Mouse (Mus musculus): ENCODE results near the gene Cnpy2.

Cnpy2 gene

GRCm38 (mm10) chr10:128315578-128315977, 6.7 kb upstream of the Cnpy2 start:
- no peak for DNase-seq (ENCODE audit: low read depth)

GRCm38 (mm10) chr10:128321641-128322040, 618 bp upstream of the Cnpy2 start:
- DNase-seq (ENCODE audit: low read depth): no peak

GRCm38 (mm10) chr10:128323516-128323915, 1.3 kb downstream of the Cnpy2 start:
- peak; percentile 59 for DNase-seq (ENCODE audit: low read depth)

- no peak for DNase-seq (ENCODE audit: low read depth)
These were observed 4.6 kb downstream of the Cnpy2 start for GRCm38 (mm10) chr10:128326825-128327224.

- peak; percentile 53 for DNase-seq (ENCODE audit: low read depth)
These were observed 5.4 kb downstream of the Cnpy2 start for GRCm38 (mm10) chr10:128327610-128328009.

- peak; percentile 43 for DNase-seq (ENCODE audit: low read depth)
These were observed 10.3 kb downstream of the Cnpy2 start for GRCm38 (mm10) chr10:128332358-128333249.

- DNase-seq (ENCODE audit: low read depth): peak; percentile 87
These were observed 13.3 kb downstream of the Cnpy2 start for GRCm38 (mm10) chr10:128335582-128335981.

GRCm38 (mm10) chr10:128336195-128336594, 13.9 kb downstream of the Cnpy2 start:
- no peak for DNase-seq (ENCODE audit: low read depth)

- DNase-seq (ENCODE audit: low read depth): no peak
These were observed 14.3 kb downstream of the Cnpy2 start for GRCm38 (mm10) chr10:128336597-128336996.

GRCm38 (mm10) chr10:128337306-128338181, 15.3 kb downstream of the Cnpy2 start, which contains the start of gene Cs:
Gene Cs, plus strand, starts transcription at chr10:128337734.
- peak; percentile 99 for DNase-seq (ENCODE audit: low read depth)

- peak; percentile 79 for DNase-seq (ENCODE audit: low read depth)
These were observed 16.2 kb downstream of the Cnpy2 start for GRCm38 (mm10) chr10:128338415-128338814.

- DNase-seq (ENCODE audit: low read depth): no peak
These were observed 16.7 kb downstream of the Cnpy2 start for GRCm38 (mm10) chr10:128338948-128339347.

- DNase-seq (ENCODE audit: low read depth): peak; percentile 55
These were observed 18.0 kb downstream of the Cnpy2 start for GRCm38 (mm10) chr10:128340257-128340656.

- peak; percentile 27 for DNase-seq (ENCODE audit: low read depth)
These were observed 21.2 kb downstream of the Cnpy2 start for GRCm38 (mm10) chr10:128343436-128343835.

- peak; percentile 99 for DNase-seq (ENCODE audit: low read depth)
These were observed 22.5 kb downstream of the Cnpy2 start for GRCm38 (mm10) chr10:128344568-128345275.

- DNase-seq (ENCODE audit: low read depth): no peak
These were observed 25.3 kb downstream of the Cnpy2 start for GRCm38 (mm10) chr10:128347541-128347940.

GRCm38 (mm10) chr10:128358796-128359195, 36.5 kb downstream of the Cnpy2 start:
- peak; percentile 70 for DNase-seq (ENCODE audit: low read depth)

GRCm38 (mm10) chr10:128359226-128359625, 37.0 kb downstream of the Cnpy2 start:
- DNase-seq (ENCODE audit: low read depth): no peak

GRCm38 (mm10) chr10:128361836-128362235, 39.6 kb downstream of the Cnpy2 start:
- no peak for DNase-seq (ENCODE audit: low read depth)

GRCm38 (mm10) chr10:128362568-128362967, 40.3 kb downstream of the Cnpy2 start:
- DNase-seq (ENCODE audit: low read depth): peak; percentile 68

GRCm38 (mm10) chr10:128367899-128368401, 45.7 kb downstream of the Cnpy2 start:
- peak; percentile 36 for DNase-seq (ENCODE audit: low read depth)

Data from 416B (cell line).